Mouse (Mus musculus): ENCODE measurements around the gene Cnfn. TPM values are rescaled to one million over a fixed set of nuclear protein-coding genes. Genes with fewer than 3 reads are reported as not detected.

The Cnfn gene
- 3.7 TPM in 1 of 2 replicates, not detected in the other for polyA plus RNA-seq (2012; rRNA removed)

DNA sequence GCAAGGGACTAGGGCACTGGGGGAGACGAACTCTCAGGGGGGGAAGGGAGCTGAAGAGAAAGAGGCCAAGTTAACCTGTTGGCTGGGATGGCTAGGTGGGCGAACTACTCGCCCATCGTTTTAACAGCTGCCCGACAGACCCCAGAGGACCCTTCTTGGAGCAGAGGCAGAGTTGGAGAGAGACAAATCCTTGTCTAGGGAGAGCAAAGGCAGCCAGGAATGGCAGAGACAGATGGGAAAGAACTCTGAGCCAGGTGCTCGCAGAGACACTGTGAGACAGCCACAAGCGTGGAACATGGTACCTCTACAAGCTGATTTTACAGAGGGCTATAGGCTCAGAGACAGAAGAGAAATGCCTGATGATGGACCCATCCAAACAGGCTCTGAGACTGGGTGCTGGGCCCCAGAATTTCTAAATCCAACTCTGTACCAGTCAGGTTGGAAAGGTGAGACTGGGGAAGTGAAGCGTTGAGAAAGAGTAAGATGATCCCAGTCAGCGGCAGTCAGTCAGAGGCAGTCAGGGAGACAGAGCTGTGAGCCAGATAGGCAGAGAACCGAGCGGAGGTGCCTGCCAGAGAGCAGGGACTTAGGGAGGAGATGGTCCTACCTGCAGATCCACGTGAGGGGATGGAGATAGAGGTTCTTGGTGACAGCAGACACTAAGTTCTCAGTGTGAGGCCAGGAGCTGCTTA, at the start of gene Cnfn:
Gene Cnfn, minus strand, starts transcription at position 667 of the 692 bp plus-strand sequence.

GRCm38 (mm10) chr7:25412833-25413441, 43.4 kb upstream of the Cnfn start, which contains the start of gene Cxcl17:
Cxcl17 (minus strand) TSS chr7:25412886.

DNA sequence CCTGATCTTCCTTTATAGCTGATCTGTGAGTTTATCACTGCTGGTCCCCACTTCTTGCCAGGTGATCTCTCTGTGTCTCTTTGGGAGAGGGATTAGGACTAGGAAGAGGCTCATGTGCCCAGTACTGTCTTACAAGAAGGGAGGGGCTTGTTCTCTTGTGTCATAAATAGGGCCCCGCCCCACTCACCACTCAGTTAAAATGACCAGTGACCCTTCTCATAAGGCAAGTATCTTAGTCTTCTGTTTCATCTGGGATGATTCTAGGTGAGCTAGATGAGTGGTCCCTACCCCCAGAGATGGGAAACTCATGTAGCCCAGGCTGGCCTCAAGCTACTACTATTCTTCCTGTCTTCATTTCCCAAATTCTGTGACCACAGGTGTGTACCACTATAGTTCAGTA, 29.1 kb upstream of the Cnfn start, which contains the start of gene Lipe:
Gene Lipe, minus strand, starts transcription at position 101 of the 400 bp plus-strand sequence.

Other genes starting within 250 kb of the Cnfn start
- 4.0 and 5.4 TPM in 2 replicates for gene Pou2f2, start 190.0 kb downstream of the Cnfn start, polyA plus RNA-seq (2012; rRNA removed)
- 34.0 and 36.0 TPM in 2 replicates for gene Dedd2, start 149.1 kb downstream of the Cnfn start, polyA plus RNA-seq (2012; rRNA removed)
- 21.8 and 23.1 TPM in 2 replicates for gene Zfp526, start 148.3 kb downstream of the Cnfn start, polyA plus RNA-seq (2012; rRNA removed)
- gene Gsk3a, start 131.9 kb downstream of the Cnfn start, polyA plus RNA-seq (2012; rRNA removed): 129 and 159 TPM in 2 replicates
- gene Erf, start 119.0 kb downstream of the Cnfn start, polyA plus RNA-seq (2012; rRNA removed): 60.5 and 69.1 TPM in 2 replicates
- 123 and 151 TPM in 2 replicates for gene Cic, start 102.0 kb downstream of the Cnfn start, polyA plus RNA-seq (2012; rRNA removed)
- gene Pafah1b3, start 71.7 kb downstream of the Cnfn start, polyA plus RNA-seq (2012; rRNA removed): 154 and 172 TPM in 2 replicates
- 0.12 and 0.18 TPM in 2 replicates for gene Prr19, start 68.3 kb downstream of the Cnfn start, polyA plus RNA-seq (2012; rRNA removed)
- gene Tmem145, start 63.6 kb downstream of the Cnfn start, polyA plus RNA-seq (2012; rRNA removed): 0.10 and 0.21 TPM in 2 replicates
- 113 and 119 TPM in 2 replicates for gene Megf8, start 52.6 kb downstream of the Cnfn start, polyA plus RNA-seq (2012; rRNA removed)
- 105 and 109 TPM in 2 replicates for gene Lipe, start 29.0 kb upstream of the Cnfn start, polyA plus RNA-seq (2012; rRNA removed)
- gene Cxcl17, start 43.2 kb upstream of the Cnfn start, polyA plus RNA-seq (2012; rRNA removed): 7.7 and 9.4 TPM in 2 replicates
- gene Ceacam1, start 107.9 kb upstream of the Cnfn start, polyA plus RNA-seq (2012; rRNA removed): 7.2 and 8.8 TPM in 2 replicates
- gene Ceacam2, start 170.1 kb upstream of the Cnfn start, polyA plus RNA-seq (2012; rRNA removed): 0.03 TPM in 1 of 2 replicates, not detected in the other
- not detected in 2 replicates for gene Erich4, start 246.2 kb upstream of the Cnfn start, polyA plus RNA-seq (2012; rRNA removed)
- 51.2 and 60.0 TPM in 2 replicates for gene Dmac2, start 249.7 kb upstream of the Cnfn start, polyA plus RNA-seq (2012; rRNA removed)

All from ovary, adult 2 months (tissue).